Mouse (Mus musculus): ENCODE results near the gene Elk4. TPM values are rescaled to one million over a fixed set of nuclear protein-coding genes. Genes with fewer than 3 reads are reported as not detected.
A peak's percentile ranks its signal among the peaks of the same experiment; 100 is the strongest.

Gene Elk4
- 10 to 100 TPM; 48.7 to 54.6 TPM for total RNA-seq (2021)

GRCm38 (mm10) chr1:132007282-132007815, at the start of gene Elk4:
TSS of gene Elk4 (plus strand) at chr1:132007607.
- intact Hi-C loops (cut with DNase I), result loop anchor here (5.0 kb wide), 1 partner anchor 35 kb away; no protein-coding TSS in a partner anchor

GRCm38 (mm10) chr1:131961004-131961403, 46.4 kb upstream of the Elk4 start:
- intact Hi-C loops (cut with DNase I), result no loop called here
- DNase-seq (ENCODE audit: low spot score in 2 of 2), result no peak

More at GRCm38 (mm10) chr1:132007282-132007815, at the start of gene Elk4:
- peak; percentile 87 for DNase-seq (ENCODE audit: low spot score in 2 of 2)

GRCm38 (mm10) chr1:131962606-131963084, 44.8 kb upstream of the Elk4 start, which contains the start of gene Slc45a3:
TSS of gene Slc45a3 (plus strand) at chr1:131962967.
- no peak for DNase-seq (ENCODE audit: low spot score in 2 of 2)
- intact Hi-C loops (cut with DNase I), result no loop called here

GRCm38 (mm10) chr1:131963085-131963951, 44.1 kb upstream of the Elk4 start:
- no peak for DNase-seq (ENCODE audit: low spot score in 2 of 2)
- intact Hi-C loops (cut with DNase I), result no loop called here

GRCm38 (mm10) chr1:131964100-131964499, 43.3 kb upstream of the Elk4 start:
- no peak for DNase-seq (ENCODE audit: low spot score in 2 of 2)
- intact Hi-C loops (cut with DNase I), result no loop called here

DNA sequence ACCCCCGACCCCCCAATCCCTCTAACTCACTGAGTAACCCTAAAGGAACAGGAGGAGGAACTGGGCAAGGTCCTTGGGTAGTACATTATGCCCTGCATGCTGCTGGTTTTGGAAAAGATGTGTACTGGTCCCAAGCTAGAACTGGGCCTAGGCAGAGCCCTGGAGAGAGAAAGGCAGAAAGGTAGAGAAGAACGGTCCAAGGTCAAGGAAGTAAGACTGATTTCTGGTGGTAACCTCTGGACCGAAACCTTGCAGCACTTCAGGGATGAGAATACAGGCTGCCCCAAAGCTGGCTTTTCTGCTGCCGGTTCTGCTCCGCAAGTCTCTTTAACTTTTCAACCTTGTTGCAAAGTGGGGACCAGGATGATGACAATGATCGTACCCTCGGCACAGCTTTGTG, 42.8 kb upstream of the Elk4 start:
- no peak for DNase-seq (ENCODE audit: low spot score in 2 of 2)
- intact Hi-C loops (cut with DNase I), result no loop called here

GRCm38 (mm10) chr1:131965818-131966217, 41.6 kb upstream of the Elk4 start:
- DNase-seq (ENCODE audit: low spot score in 2 of 2), result no peak
- intact Hi-C loops (cut with DNase I), result no loop called here

GRCm38 (mm10) chr1:131967336-131967735, 40.1 kb upstream of the Elk4 start:
- intact Hi-C loops (cut with DNase I), result no loop called here

DNA sequence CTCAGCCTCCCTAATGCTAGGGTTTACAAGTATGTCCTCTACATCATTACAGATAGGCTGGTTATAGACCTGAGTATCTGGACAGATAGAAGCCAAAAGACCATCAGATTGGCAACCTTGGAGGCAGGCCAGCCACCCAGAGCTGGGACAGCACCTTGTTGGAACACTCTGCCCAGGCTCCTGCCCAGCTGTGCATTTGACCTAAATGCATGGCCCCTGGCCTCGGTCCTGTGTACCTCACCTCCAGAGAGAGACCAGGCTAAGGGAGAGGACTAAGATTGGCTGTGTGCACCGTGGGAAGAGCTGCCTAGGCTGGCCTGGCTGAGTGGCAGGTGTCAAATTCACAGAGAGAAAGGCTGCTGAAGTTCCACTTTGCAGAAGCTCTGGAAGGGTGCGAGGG, 38.9 kb upstream of the Elk4 start:
- intact Hi-C loops (cut with DNase I), result no loop called here

More at GRCm38 (mm10) chr1:131967336-131967735, 40.1 kb upstream of the Elk4 start:
- DNase-seq (ENCODE audit: low spot score in 2 of 2), result no peak

DNA sequence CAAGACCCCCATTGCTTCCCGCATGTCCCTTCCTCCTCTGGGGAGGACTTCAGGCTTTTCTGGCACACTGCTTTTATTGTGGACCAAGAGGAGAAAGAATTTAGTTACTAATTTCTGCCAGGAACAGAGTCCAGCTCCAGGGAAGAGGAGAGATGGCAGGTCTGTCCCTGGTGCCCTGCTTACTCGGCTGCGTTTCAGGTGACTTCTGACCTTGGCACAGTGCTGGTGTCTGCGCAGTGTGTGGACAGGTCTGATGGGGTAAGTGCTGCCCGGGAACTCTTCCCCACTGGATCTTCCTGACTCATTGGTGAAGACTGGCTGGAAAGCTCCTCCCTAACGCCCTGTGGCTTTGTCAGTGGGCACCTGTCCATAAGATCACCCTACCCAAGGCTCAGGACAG, 38.4 kb upstream of the Elk4 start:
- no peak for DNase-seq (ENCODE audit: low spot score in 2 of 2)
- intact Hi-C loops (cut with DNase I), result no loop called here

More for the DNA sequence above, 38.9 kb upstream of the Elk4 start:
- no peak for DNase-seq (ENCODE audit: low spot score in 2 of 2)

GRCm38 (mm10) chr1:131969825-131970224, 37.6 kb upstream of the Elk4 start:
- intact Hi-C loops (cut with DNase I), result loop anchor here (10.0 kb wide), 1 partner anchor 255 kb away; no protein-coding TSS in a partner anchor

GRCm38 (mm10) chr1:131970322-131970660, 37.1 kb upstream of the Elk4 start:
- DNase-seq (ENCODE audit: low spot score in 2 of 2), result no peak
- intact Hi-C loops (cut with DNase I), result loop anchor here (10.0 kb wide), 1 partner anchor 255 kb away; no protein-coding TSS in a partner anchor

More at GRCm38 (mm10) chr1:131969825-131970224, 37.6 kb upstream of the Elk4 start:
- DNase-seq (ENCODE audit: low spot score in 2 of 2), result no peak

GRCm38 (mm10) chr1:131970661-131971520, 36.5 kb upstream of the Elk4 start:
- intact Hi-C loops (cut with DNase I), result loop anchor here (10.0 kb wide), 1 partner anchor 256 kb away; no protein-coding TSS in a partner anchor
- DNase-seq (ENCODE audit: low spot score in 2 of 2), result no peak

DNA sequence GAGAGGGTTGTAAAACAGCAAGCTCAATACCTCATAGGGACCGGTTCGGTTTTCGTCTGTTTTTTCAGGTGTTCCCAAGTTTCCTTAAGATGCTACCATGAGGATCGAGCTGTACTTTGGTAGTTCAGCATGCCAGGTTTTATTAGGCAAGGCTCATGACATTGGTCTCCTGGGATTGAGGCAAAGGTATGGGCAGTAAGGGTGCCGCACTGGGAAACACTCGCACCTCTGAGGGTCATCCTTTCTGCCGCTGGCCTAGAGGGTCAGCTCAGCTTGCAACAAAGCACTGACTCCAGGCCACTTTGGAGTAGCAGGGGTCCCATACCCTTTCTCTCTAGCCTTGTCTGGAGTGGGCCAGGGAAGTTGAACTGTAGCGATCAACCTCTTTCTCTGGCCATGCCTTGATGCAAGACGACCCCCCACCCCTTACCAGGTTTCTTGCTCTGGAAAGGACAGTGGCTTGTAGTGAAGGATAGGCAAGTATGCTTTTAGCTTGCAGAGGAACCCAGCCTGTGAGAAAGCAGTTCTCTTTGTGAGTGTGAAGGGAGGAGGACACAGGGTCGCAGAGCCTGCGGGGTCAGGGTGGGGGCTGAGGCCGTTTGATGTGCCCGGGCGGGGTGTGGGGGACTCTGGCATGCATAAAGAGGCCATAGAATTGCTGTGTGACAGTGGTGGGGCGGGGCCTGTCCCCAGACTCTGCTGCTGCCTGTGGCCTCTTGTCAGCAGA, 35.5 kb upstream of the Elk4 start:
- no peak for DNase-seq (ENCODE audit: low spot score in 2 of 2)
- intact Hi-C loops (cut with DNase I), result loop anchor here (10.0 kb wide), 1 partner anchor 257 kb away; no protein-coding TSS in a partner anchor

- intact Hi-C loops (cut with DNase I), result loop anchor here (10.0 kb wide), 1 partner anchor 258 kb away; no protein-coding TSS in a partner anchor
- DNase-seq (ENCODE audit: low spot score in 2 of 2), result no peak
These were observed 34.7 kb upstream of the Elk4 start for GRCm38 (mm10) chr1:131972498-131973334.

DNA sequence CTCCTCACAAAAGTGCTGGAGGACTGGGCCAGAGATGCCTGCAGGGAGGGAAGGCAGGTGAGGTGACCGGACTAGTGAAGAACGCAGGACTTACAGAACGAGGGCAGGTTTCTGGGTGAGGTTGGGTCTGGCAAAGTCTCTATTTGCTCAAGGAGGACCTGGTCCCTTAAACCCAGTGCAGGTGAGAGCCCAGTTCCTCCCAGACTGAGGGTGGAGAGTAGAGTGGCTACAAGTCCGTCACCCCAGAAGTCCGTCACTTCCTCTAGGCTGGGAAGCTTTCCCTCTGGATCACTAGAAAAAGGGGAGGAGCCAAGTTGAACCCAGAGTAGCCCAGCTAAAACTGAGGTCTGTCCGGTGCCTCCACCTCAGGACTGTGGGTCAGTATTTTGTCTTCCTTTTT, 33.4 kb upstream of the Elk4 start:
- no peak for DNase-seq (ENCODE audit: low spot score in 2 of 2)
- intact Hi-C loops (cut with DNase I), result loop anchor here (10.0 kb wide), 1 partner anchor 259 kb away; no protein-coding TSS in a partner anchor

- DNase-seq (ENCODE audit: low spot score in 2 of 2), result no peak
These were observed 30.5 kb upstream of the Elk4 start for GRCm38 (mm10) chr1:131976886-131977285.

DNA sequence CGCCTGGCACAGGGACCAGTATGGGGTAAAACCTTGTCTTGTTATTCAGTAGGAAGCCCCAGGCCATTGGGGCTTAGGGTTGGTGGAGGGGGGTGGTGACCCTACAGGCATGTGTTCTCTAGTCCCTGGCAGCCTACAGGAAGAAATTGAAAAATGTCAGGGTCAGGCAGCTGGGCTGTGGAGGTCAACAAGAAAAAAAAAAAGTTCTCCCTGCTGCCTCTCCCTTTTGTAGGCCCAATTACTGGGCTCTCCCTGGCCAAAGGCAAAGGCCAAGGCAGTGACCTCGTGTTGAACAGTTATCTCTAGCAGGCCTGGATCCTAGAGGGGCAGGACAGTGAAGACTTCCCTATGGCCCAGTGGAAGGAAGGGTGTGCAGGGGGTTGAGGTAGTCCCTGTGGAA, 26.9 kb upstream of the Elk4 start:
- intact Hi-C loops (cut with DNase I), result loop anchor here (5.0 kb wide), 2 partner anchors 43 to 137 kb away; no protein-coding TSS in a partner anchor
- no peak for DNase-seq (ENCODE audit: low spot score in 2 of 2)

More at GRCm38 (mm10) chr1:131976886-131977285, 30.5 kb upstream of the Elk4 start:
- intact Hi-C loops (cut with DNase I), result loop anchor here (10.0 kb wide), 1 partner anchor 262 kb away; no protein-coding TSS in a partner anchor
